Mouse (Mus musculus): ENCODE data around the gene Defb15.
"Not testable (repeated sequence)": the region's sequence is repeated elsewhere in the genome, so short reads cannot be mapped to it uniquely, and the experiment has no call there.

The Defb15 gene

DNA sequence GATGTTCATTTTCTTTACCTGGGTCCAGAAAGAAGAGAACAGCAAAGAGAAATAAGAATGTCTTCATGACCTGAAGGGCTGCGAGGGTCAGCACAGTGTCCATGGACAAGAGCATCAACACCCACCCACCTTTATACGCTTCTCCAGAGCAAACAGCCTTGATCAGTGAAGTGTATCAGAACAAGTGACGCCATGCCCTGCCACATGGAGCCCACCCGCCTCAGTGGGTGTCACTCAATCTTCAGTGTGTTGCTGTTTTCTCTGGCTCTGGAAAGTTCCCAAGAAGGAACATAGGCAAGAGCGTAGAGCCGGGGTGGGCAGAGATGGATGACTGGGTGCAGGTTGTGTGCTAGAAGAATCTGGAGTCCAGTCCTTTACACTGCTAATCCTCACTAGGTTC is at the start of gene Defb15:
Gene Defb15 (minus strand): TSS at position 101 of the 400 bp plus-strand sequence.
- no peak for DNase-seq (ENCODE audit: low read depth)

DNA sequence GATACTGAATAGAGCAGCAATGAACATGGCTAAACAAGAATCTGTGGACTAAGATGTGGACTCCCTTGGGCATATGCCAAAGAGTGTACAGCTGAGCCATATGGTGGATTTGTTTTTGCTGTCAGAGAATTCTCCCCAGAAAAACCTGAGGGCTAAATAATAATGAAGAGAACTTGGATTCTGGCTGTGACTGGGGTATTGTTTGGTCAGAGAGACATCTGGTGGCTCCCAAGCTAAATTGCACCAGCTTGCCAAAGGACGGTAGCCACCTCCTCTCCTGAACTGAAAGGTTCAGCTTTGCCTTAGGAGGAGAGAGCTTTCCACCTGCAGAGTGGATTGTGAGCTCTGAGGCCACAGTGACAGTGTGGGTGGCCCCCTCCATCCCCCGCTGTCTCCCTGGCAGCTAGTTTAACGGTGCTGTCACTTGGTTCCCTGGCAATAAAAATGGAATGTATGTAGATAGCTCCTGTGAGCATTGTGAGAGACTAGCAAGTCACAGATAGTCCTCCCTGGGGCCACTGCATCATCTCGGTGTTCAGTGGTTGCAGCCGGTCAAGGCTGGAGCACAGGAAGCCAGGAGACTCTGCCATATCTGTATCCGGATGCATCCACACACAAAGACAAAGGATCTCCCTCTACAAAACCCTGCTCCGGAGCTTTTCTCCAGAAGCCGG is 49.3 kb upstream of the Defb15 start:
- no peak for DNase-seq (ENCODE audit: low read depth)

DNA sequence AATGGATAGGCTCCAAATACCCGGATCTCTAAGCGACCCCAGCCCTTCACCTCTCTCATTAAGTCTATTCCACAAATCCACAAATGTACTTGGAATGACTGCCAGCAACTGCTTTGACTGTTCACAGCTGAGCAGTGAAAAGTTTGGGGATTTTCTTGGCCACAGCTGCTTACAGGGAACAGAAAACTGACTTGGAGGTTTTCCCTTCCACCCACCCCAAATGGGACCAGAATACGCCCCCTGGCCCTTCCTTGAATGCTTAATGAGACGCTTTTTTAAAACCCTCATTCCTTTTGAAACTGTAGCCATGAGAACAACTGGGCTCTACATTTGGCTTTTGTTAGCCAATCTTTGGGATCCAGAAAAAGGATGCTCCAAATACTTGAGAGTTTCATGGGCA is 45.7 kb upstream of the Defb15 start:
- no peak for DNase-seq (ENCODE audit: low read depth)

DNA sequence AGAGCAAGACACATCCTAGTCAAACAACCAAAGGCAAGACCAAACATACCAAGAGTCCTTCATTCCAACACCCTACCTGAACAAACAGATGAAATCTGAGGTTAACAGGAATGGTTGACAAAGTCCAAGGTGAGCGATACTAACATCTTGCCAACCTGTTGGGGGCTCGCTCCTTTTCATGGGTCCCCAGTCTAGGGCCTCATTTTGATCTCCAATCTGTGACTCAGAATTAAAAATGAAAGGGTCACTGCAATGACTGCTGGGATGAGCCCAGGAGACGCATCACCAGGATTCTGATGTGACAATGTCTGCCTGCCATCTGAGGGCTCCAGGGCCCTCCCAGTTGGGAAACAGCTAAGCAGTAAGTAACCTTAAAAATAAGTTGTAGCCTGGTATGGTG is 37.0 kb upstream of the Defb15 start, which contains the start of gene Ccdc70:
Gene Ccdc70 (plus strand): TSS at position 301 of the 400 bp plus-strand sequence.
- DNase-seq (ENCODE audit: low read depth), result no peak

DNA sequence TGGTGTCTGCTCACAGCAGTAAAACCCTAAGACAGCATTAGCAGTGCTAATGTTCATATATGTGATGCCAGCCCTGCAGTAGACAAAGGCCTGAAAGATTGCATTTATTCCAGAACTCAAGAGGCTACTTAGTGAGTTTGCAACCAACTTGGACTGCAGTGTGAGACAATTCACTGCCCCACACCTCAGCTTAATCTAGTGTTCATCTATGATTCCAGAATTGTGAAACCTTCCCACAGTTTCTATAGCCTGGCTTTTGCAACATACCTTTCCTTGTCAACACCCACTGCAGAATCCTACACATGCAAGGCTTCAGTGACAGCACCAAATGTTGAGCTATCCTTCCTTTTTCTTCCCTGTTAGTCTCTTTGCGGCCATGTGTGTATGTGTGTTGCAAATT is 34.1 kb upstream of the Defb15 start:
- DNase-seq (ENCODE audit: low read depth), result no peak

DNA sequence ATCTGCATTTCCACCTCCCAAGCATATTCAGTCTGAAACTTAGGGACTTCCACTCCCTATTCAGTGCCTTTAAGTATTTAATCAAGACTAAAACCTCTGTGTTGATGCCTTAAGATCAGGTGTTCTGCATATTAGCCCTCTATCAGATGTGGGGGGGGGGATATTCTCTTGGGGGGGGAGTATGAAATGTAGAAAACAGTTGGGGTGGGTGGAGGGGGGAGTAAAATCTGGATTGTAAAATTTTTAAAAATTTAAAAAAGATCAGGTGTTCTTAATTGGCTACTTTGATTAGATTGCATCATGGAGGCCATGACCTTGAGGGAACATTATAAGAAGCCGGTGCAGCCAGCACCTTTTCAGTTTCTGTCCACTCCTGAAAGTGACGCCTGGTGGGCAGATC is 25.9 kb upstream of the Defb15 start, which contains the start of gene Fam90a1a:
Gene Fam90a1a (plus strand): TSS at position 301 of the 400 bp plus-strand sequence.
- DNase-seq (ENCODE audit: low read depth), result no peak

DNA sequence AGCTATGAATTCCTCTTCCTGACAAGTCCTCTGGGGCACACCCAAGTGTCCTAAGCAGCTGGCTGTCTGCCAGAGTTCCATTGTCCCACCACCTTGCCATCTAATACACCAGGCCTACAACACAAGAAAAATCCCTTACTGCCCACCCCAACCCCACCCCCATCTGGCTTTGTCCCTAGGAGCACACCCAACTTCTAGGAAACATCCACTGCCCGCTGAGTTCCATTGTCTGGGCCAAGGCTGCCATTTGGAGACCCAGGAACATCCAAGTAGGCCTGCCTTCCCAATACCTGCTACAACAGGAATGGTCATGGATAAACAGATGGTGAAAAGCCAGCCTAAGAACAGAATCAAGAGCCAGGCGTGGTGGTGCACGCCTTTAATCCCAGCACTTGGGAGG is 23.8 kb upstream of the Defb15 start:
- DNase-seq (ENCODE audit: low read depth), result no peak

DNA sequence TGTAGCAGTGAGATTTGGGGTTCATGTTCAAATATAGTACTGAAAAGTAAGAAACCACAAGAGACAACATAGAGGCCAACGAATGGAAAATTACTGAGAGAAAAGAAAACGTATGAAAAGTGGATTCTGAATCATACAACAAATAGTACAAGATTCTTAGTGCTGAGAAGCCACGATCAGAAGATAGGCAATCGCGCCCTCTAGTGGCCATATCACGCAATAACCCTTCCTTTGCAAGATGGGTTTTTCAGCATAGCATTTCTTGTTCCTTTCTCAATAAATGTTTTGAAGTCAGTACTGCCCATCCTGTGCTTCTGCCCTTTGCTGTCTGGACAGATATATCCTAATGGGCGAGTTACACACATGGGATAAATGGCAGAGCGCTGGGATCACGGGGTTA is 22.8 kb upstream of the Defb15 start:
- peak; percentile 24 for DNase-seq (ENCODE audit: low read depth)

DNA sequence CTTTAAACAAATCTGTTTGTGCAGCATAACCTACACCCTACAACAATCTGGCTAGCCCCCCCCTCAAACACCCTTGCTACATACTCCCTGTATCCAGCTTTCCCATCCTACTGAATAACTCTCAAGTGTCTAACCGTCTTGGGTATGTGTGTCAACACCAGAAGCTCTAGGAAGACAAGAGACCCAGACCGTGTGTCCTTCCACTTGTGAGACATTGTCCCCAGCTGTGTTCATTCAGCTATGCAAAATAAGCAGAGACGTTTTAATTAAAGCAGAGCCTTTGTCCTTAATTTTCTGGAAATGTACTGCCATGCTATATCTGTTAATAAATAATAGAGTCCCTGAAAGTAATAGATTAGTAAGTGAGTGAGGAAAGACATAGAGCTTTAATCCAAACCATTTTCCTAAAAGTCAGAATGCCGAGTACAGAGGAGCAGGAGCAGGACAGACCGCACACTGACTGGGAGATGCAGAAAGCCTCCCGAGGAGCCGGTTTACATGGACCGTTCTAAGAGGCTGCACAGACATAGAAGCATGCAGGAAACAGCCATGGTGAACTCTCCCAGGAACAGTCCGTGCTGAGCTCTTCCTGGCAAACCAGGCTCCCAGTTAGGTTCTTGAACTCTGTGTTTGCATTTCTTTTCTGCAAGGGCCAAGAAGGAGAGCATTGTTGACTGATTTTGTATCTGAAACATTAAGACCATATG is 15.0 kb upstream of the Defb15 start:
- no peak for DNase-seq (ENCODE audit: low read depth)

DNA sequence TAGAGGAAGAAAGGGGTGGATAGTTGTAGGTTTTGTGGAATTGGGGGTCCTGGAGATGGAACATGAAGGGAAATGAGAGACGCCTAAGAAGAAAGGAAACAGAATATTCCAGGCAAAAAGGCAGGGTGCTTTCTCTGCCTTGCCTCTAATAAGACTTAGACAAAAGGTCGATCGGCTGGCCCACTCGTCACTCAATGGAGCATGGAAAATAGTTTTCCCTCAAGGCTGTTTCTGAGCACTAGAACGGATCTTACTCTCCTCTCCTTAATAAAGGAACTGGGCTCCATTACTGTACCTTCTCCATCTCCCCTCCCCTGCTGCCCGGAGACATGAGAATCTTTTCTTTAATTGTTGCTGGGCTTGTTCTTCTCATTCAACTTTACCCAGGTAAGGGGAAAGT is 14.0 kb upstream of the Defb15 start, which contains the start of gene Defb13:
Gene Defb13 (plus strand): TSS at position 301 of the 400 bp plus-strand sequence.
- DNase-seq (ENCODE audit: low read depth), result no peak

DNA sequence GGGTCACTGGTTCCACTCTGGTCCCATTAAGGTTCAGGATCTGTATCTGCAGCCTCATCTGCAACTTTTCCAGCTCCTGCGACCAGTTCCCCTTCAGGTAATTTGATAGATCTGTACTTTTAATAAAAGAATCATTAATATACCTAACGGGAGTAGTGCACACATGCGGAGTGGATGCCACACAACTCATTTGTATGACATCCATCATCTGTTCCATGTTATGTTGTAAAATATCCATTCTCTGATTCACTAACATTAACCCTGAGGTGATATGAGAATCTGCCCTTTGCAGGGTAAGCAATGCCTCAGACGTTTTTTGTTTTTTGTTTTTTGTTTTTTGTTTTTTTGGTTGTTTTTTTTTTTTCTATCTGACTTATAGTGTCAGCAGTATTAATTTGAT is 5.5 kb upstream of the Defb15 start, which contains the start of gene Defb35:
Gene Defb35 (plus strand): TSS at position 301 of the 400 bp plus-strand sequence.
- not testable (repeated sequence) for DNase-seq (ENCODE audit: low read depth)

DNA sequence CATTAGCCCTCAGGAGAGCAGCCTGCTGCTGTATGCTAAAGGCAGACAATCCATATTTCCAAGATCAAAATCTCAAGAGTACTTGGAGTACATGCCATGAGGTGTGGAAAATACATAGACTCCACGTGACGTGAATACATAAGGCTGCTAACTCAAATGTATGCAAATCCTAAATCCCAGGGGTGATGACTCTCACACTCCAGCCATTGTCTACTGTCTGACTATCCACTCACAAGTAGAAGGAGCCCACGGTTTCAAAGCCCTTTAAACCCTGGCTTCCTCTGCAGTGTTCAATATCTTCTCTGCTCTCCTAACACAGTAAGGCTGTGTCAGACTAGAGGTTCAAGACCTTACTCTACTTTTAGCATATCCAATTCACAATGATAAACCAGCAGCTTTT is 1.8 kb downstream of the Defb15 start:
- not testable (repeated sequence) for DNase-seq (ENCODE audit: low read depth)

DNA sequence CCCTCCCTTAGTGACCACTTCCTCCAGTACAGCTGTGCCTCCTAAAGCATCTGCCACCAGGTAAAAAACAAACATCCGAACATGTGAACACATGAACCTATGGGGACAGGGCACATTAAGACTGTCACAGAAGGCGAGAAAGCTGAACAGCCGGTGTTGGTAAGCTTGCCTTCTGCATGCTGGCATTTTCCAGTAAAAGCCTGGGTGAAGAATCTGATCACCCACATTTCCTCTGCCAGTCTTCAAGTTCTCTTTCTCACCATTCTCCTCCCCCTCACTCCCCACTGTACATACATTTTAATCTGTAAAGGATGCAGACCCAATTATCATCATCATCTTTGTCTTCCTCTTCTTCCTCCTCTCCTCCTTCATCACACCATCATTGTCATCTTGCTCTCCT is 16.9 kb downstream of the Defb15 start:
- DNase-seq (ENCODE audit: low read depth), result no peak

DNA sequence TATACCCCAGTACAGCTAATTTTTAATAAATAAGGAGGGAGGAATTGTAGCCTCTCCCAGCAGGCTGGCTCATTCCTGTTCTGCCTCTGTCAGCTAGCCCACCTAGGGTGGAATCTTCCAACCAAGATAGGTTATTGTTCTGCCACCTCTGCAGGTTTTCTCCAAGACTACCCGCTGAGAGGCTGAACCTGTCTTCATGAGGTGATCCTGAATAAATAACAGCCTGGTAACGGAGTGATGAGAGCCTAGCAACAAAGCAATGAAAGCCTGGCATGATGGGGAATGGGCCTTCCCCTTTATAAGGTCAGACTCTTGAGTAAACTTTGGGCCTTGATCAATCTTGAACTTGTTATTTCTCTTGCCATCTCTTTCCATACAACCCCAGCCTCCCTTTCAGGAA is 20.0 kb downstream of the Defb15 start:
- DNase-seq (ENCODE audit: low read depth), result no peak

DNA sequence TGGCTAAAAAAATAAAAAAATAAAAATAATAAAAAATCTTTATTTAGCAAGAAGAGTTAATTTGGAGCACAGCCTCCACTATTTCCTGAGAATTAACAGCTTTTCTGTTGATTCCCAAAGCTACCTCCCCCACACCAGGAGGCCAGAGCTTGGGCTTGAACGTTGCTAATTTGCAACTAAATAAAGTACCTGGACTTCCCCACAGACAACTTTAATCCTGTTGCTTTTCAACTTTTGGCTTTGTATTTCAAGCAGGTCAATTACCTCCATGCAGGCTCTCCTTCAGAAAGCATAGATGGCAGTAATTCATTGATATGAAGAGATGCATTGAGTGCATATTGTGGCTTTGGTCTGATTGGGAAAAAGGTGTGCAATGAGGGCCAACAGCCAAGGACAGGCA is 20.6 kb downstream of the Defb15 start:
- no peak for DNase-seq (ENCODE audit: low read depth)

DNA sequence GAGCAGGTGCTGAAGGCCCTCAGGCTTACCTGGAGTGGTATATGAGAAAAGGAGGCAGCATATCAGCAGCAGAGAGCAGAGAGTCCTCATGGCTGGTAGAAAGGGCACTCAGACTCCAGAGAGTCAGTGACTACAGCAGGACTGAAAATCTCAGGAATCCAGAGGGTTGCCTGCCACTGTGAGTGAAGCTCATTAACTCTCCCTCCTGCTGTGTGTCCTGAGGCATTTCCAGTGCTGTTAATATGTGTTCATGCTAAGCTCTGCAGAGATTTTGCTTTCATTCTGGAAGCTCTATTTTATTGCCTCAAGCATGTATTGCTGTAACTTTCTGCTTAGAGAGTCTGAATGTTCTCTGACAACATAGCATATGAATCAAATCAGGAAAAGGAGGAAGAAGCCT is 26.2 kb downstream of the Defb15 start, which contains the start of gene Defb11:
Gene Defb11 (minus strand): TSS at position 123 of the 400 bp plus-strand sequence.
- DNase-seq (ENCODE audit: low read depth), result not testable (repeated sequence)

DNA sequence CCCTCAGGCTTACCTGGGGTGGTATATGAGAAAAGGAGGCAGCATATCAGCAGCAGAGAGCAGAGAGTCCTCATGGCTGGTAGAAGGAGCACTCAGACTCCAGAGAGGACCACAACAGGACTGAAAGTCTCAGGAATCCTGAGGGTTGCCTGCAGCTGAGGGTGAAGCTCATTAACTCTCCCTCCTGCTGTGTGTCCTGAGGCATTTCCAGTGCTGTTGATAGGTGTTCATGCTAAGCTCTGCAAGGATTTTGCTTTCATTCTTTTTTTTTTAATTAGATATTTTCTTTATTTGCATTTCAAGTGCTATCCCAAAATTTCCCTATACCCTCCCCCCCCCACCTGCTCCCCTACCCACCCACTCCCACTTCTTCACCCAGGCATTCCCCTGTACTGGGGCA is 47.2 kb downstream of the Defb15 start, which contains the start of gene Defb9:
Gene Defb9 (minus strand): TSS at position 101 of the 400 bp plus-strand sequence.
- DNase-seq (ENCODE audit: low read depth), result not testable (repeated sequence)

All from c-Kit-positive CD71-negative TER-119-negative erythroid progenitor cells, embryonic 14.5 days (primary cell).